Mouse (Mus musculus): Measurements from ENCODE around the gene Gpr108.

Gene Gpr108

GRCm38 (mm10) chr17:57207938-57208337, 40.3 kb downstream of the Gpr108 start:
- no peak for DNase-seq (ENCODE audit: low spot score)

DNA sequence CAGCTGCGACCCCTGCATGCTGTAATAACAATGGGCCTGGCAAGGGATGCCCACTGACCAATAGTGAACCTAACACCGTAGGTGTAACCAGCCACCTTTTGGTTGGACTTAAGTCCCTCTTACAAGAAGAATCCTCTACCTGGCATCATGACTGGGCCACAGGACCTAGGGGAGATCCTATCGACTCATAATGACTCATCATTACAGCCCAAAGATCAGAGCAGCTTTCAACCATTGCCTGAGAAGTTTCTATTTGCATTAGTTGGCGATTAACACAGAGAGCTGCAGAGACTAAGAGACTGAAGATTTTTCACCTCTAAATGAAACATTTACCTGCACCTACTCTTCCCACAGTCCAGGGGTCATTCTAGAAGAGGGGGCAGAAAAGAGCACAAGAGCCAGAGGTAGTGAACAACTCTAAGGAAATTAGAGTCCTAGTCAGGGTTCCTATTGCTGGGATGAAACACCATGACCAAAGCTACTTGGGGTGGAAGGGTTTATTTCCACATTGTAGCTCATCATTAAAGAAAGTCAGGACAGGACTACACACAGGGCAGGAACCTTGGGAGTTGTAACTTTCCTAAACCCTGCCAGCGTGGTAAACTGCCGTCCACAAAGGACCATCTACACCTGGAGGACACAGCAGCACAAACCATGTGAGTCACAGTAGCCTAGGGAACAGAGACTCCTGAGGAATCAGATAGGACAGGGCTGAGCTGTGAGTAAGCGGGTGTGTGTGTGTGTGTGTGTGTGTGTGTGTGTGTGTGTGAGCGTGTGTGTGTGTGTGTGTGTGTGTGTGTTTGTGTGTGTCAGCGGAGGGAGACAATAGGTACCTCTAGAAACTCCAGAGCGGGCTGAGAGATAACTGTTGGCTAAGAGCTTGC, 46.2 kb downstream of the Gpr108 start:
- DNase-seq (ENCODE audit: low spot score), result no peak

- DNase-seq (ENCODE audit: low spot score), result no peak
These were observed 50.0 kb downstream of the Gpr108 start for GRCm38 (mm10) chr17:57198252-57198651.

DNA sequence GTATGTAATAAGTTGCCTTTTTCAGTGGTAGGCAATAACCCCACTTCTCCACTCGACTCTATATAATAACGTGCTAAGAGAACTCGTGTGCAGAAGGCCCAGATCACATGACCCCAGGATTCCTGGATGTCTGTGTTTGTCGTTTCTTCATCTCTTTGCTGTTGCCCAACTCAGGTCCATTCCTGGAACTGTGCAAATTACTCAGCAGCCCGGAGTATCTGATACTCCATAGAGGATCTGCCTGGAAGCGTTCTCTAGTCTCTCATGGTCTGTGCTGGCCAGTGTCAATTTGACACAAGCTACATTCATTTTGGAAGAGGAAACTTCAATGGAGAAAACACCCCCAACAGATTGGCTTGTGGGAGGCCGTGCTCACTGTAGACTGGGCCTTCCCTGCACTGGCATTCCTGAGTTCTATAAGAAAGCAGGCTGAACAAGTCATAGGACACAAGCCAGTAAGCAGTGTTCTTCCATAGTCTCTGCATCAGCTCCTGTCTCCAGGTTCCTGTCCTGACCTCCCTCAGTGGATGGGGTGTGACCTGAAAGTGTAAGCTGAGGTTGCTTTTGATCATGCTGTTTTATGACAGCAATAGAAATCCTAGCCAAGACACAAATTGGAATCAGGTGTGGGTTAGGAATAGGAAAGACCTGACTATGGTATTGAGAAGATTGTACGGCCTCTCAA, 52.8 kb downstream of the Gpr108 start:
- DNase-seq (ENCODE audit: low spot score), result no peak

DNA sequence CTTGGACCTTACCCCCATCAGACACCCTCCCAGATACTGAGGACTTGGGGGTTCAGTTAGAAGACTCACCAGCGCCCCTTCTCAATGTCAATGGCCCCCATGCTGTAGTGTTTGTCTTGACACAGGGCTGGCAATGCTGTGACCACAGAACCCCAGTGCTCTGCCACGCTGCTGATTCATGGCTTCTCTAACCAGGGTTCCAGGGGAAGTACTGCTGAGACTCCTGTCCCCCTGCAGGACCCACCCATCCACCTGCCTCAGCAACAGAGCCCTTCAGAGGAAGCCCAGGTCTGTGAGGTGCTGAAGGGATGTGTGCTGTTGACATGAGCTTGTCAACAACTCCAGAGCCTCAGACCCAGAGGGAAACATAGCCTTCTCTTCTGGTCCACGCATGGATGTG, 53.5 kb downstream of the Gpr108 start:
- no peak for DNase-seq (ENCODE audit: low spot score)

DNA sequence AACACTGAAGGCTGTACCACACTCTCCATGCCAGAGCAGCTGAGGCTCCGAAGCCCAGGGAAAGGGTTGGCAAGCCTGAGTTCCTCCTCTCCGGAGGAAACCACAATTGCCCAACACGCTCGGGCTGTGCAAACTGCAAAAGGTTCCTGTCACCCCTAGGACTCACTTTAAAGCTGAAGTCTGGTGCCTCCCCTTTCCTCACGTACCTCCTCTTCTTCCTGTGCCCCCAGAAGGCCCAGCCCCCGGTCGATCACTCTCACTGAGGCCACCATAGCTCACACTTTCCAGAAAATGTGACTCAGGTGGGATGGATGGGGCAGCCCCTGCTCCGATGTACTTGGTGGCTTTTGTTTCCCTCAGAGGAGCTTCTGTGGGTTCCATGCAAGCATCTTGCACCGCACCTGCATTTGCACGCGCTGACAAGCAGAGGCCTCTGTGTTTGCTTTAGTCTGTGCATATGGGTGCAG, 54.2 kb downstream of the Gpr108 start, which contains the start of gene Tnfsf14:
Tnfsf14 (minus strand) TSS at position 137 of the 467 bp plus-strand sequence.
- DNase-seq (ENCODE audit: low spot score), result no peak

GRCm38 (mm10) chr17:57188510-57189192, 59.6 kb downstream of the Gpr108 start:
- DNase-seq (ENCODE audit: low spot score), result no peak

GRCm38 (mm10) chr17:57185641-57186040, 62.6 kb downstream of the Gpr108 start:
- DNase-seq (ENCODE audit: low spot score), result no peak
